In the genomic region with DNA sequence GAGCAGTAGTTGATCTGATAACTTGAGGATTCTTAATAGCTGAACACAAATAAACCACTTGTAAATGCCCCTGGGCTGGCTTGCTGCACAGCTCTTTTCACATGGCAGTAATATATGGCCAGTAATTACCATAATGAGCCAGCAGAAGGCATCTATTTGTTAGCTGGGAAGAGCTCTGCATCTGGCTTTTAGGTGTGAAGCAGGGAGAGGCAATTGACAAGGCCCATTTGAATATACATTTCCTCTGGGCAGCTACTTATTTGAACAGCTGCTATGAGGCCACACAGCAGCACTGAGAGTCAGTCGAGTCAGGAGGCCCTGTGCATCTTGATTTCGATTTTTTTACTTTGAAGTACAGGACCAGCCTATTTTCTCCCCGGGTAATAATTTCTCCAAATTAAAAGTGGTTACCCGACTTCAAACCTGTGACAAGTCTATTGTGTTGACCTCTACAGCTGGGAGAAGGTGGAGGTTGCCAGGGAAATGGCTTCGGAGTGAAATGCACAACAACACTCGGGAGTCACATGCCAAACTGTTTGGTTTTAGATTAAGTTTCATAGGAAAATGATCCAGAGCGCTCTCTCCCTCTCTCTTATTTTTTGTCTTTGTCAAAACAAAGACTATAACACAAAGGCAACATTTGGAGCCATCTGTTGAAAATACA, we compare ENCODE assay signal across 9 mouse cellular contexts.
DNase-seq lines count a peak whose midpoint lies in the region; ATAC-seq and TF ChIP-seq lines count a peak whose summit lies in the region.
"Had no signal": no experiment of that assay in that cellular context is flagged by ENCODE, and none has a peak within 500 bp of the region (broad histone marks: within the 10 kb centered on the region; RNA-seq: fewer than 3 reads in every experiment).

No protein-coding gene starts in this region.

- intact Hi-C loops in gastrocnemius, adult 2 months (cut with DNase I), result no loop called here

- no peak for TF ChIP-seq CTCF in gastrocnemius, adult 2 months (IDR thresholded peaks at IDR 0.05)

- H3K4me2 ChIP-seq in hindbrain, embryonic 15.5 days, result no peak overlapping the region
- H3K4me2 ChIP-seq in midbrain, embryonic 15.5 days, result no peak overlapping the region

- H3K9me3 ChIP-seq in embryonic facial prominence, embryonic 10.5 days, result no peaks in the 10 kb centered on the region
- no peaks in the 10 kb centered on the region for H3K9me3 ChIP-seq in hindbrain, embryonic 15.5 days
- H3K9me3 ChIP-seq in midbrain, embryonic 15.5 days, result no peaks in the 10 kb centered on the region

- peak; percentile 56; the same call in 1 of the 2 replicates for ATAC-seq in hindbrain, embryonic 15.5 days (ENCODE audit: low FRiP score, low read depth)
- peak; percentile 62 for ATAC-seq in midbrain, embryonic 15.5 days (replicated peaks)

- peak; percentile 46 for DNase-seq in brain, adult 2 months (ENCODE audit: low read depth, low spot score)
- peak; percentile 47 for DNase-seq in embryonic facial prominence, embryonic 10.5 days (ENCODE audit: low spot score)
- no peak for DNase-seq in frontal cortex, postnatal 25 days (ENCODE audit: low spot score in 2 of 2)
- no peak for DNase-seq in urinary bladder, postnatal 36 days (ENCODE audit: low spot score in 2 of 2)
- no peak for DNase-seq in gastrocnemius, adult 2 months
- DNase-seq: lung, adult 2 months had no signal

- H3K9ac ChIP-seq in hindbrain, embryonic 15.5 days, result no peak overlapping the region
- no peak overlapping the region for H3K9ac ChIP-seq in midbrain, embryonic 15.5 days

- 21% methylated on average over 7 of the region's 7 CpGs for WGBS in embryonic facial prominence, embryonic 10.5 days
- 21% methylated on average over 7 of the region's 7 CpGs for WGBS in hindbrain, embryonic 15.5 days
- 20% methylated on average over 7 of the region's 7 CpGs for WGBS in midbrain, embryonic 15.5 days

- H3K4me3 ChIP-seq in embryonic facial prominence, embryonic 10.5 days, result no peak overlapping the region
- no peak overlapping the region for H3K4me3 ChIP-seq in hindbrain, embryonic 15.5 days
- no peak overlapping the region for H3K4me3 ChIP-seq in midbrain, embryonic 15.5 days
- no peak overlapping the region for H3K4me3 ChIP-seq in gastrocnemius, adult 2 months
- H3K4me3 ChIP-seq: myocyte had no signal

- peaks cover 7% of the 10 kb centered on the region; the same call in 1 of the 2 replicates for H3K27me3 ChIP-seq in embryonic facial prominence, embryonic 10.5 days (replicated peaks; ENCODE audit: low read depth, poor library complexity, severe bottlenecking)
- no peaks in the 10 kb centered on the region for H3K27me3 ChIP-seq in hindbrain, embryonic 15.5 days
- H3K27me3 ChIP-seq in midbrain, embryonic 15.5 days (replicated peaks), result 0 out of 2 replicates have a peak, but pooled peaks cover 2% of the 10 kb centered on the region

- H3K27ac ChIP-seq in embryonic facial prominence, embryonic 10.5 days (replicated peaks), result peak overlapping the region; percentile 78
- H3K27ac ChIP-seq in hindbrain, embryonic 15.5 days (replicated peaks), result no peak overlapping the region
- no peak overlapping the region for H3K27ac ChIP-seq in midbrain, embryonic 15.5 days
- H3K27ac ChIP-seq in gastrocnemius, adult 2 months, result no peak overlapping the region

- H3K4me1 ChIP-seq in embryonic facial prominence, embryonic 10.5 days, result peaks cover 61% of the 10 kb centered on the region
- H3K4me1 ChIP-seq in hindbrain, embryonic 15.5 days (replicated peaks), result peaks cover 12% of the 10 kb centered on the region
- H3K4me1 ChIP-seq in midbrain, embryonic 15.5 days, result peaks cover 15% of the 10 kb centered on the region

- no peaks in the 10 kb centered on the region for H3K36me3 ChIP-seq in embryonic facial prominence, embryonic 10.5 days (replicated peaks)
- H3K36me3 ChIP-seq in hindbrain, embryonic 15.5 days, result no peaks in the 10 kb centered on the region
- no peaks in the 10 kb centered on the region for H3K36me3 ChIP-seq in midbrain, embryonic 15.5 days (replicated peaks)

Comparison
In these comparisons a context has a peak if more than half of its experiments do, and no peak if none do; other contexts are left out.
1. DNase-seq: peak in brain, adult 2 months (single experiment) and embryonic facial prominence, embryonic 10.5 days (single experiment); none in frontal cortex, postnatal 25 days (0 of 2), urinary bladder, postnatal 36 days (0 of 2) and gastrocnemius, adult 2 months (single experiment).